Mouse (Mus musculus) hindbrain, embryonic 15.5 days (tissue): ENCODE results near the gene Fam110a. TPM values are rescaled to one million over a fixed set of nuclear protein-coding genes. Genes with fewer than 3 reads are reported as not detected.

Source experiments
- ATAC-seq: fragments of 200-750 bp; cut with Nextera tagmentation; 2 replicates; pipeline ENCODE4 v1.8.0; 2017; ENCODE audit warnings: low read depth, moderate number of reproducible peaks, moderate TSS enrichment; ENCODE audit not compliant: low FRiP score
- H3K27ac ChIP-seq: fragments of 300-500 bp; sonication (generic); replicated peaks from 2 replicates; pipeline ENCODE4 v1.5.1; 2015; ENCODE audit warnings: mild to moderate bottlenecking, inconsistent platforms
- H3K27me3 ChIP-seq: fragments of 300-500 bp; sonication (generic); 2 replicates; pipeline ENCODE4 v1.6.1; 2015; ENCODE audit warnings: control low read depth, inconsistent platforms
- H3K36me3 ChIP-seq: fragments of 300-500 bp; sonication (generic); 2 replicates; pipeline ENCODE4 v1.6.1; 2015; ENCODE audit warnings: control low read depth, inconsistent platforms
- H3K4me1 ChIP-seq: fragments of 300-500 bp; sonication (generic); replicated peaks from 2 replicates; pipeline ENCODE4 v1.6.1; 2015; ENCODE audit warnings: control low read depth, inconsistent platforms
- H3K4me2 ChIP-seq: fragments of 300-500 bp; sonication (generic); 2 replicates; pipeline ENCODE4 v1.6.1; 2015; ENCODE audit warnings: moderate library complexity, mild to moderate bottlenecking, inconsistent platforms
- H3K4me3 ChIP-seq: fragments of 300-500 bp; sonication (generic); 2 replicates; pipeline ENCODE4 v1.5.1; 2015; ENCODE audit warnings: mild to moderate bottlenecking, inconsistent platforms
- H3K9ac ChIP-seq: fragments of 300-500 bp; sonication (generic); 2 replicates; pipeline ENCODE4 v1.6.1; 2015; ENCODE audit warnings: inconsistent platforms
- H3K9me3 ChIP-seq: fragments of 300-500 bp; sonication (generic); 2 replicates; pipeline ENCODE4 v1.6.1; 2016; ENCODE audit warnings: control low read depth, inconsistent platforms
- WGBS: fragments of 180-500 bp; shearing (Covaris S2); methylation state at CpG from one replicate; pipeline ENCODE4 v1.1.7; 2015; 5-methylcytosine and 5-hydroxymethylcytosine counted together
- polyA plus RNA-seq: library from polyadenylated mRNA; unstranded; fragments of >200 nt; fragmentation: Nextera tagmentation; extraction: Ambion mirVana; gene quantifications from 2 replicates; pipeline ENCODE4 v1.2.1, GENCODE M21; 2015

Fam110a gene
- polyA plus RNA-seq, result 48.3 and 54.6 TPM in 2 replicates

GRCm38 (mm10) chr2:151979470-151980354 lies at the start of gene Fam110a:
Fam110a (minus strand) TSS chr2:151980219.
- H3K27ac ChIP-seq, result peak within 1 kb of the TSS; percentile 69
- peak within 1 kb of the TSS; percentile 84 for H3K4me2 ChIP-seq
- H3K4me3 ChIP-seq, result peak within 1 kb of the TSS; percentile 54
- no peaks in the 10 kb centered on the region for H3K27me3 ChIP-seq
- 0% methylated on average over 46 of the region's 46 CpGs for WGBS
- H3K4me1 ChIP-seq, result peaks cover 29% of the 10 kb centered on the region
- H3K9ac ChIP-seq, result peak within 1 kb of the TSS; percentile 52
- H3K9me3 ChIP-seq, result no peaks in the 10 kb centered on the region
- peak; percentile 92 for ATAC-seq
- H3K36me3 ChIP-seq, result no peaks in the 10 kb centered on the region

DNA sequence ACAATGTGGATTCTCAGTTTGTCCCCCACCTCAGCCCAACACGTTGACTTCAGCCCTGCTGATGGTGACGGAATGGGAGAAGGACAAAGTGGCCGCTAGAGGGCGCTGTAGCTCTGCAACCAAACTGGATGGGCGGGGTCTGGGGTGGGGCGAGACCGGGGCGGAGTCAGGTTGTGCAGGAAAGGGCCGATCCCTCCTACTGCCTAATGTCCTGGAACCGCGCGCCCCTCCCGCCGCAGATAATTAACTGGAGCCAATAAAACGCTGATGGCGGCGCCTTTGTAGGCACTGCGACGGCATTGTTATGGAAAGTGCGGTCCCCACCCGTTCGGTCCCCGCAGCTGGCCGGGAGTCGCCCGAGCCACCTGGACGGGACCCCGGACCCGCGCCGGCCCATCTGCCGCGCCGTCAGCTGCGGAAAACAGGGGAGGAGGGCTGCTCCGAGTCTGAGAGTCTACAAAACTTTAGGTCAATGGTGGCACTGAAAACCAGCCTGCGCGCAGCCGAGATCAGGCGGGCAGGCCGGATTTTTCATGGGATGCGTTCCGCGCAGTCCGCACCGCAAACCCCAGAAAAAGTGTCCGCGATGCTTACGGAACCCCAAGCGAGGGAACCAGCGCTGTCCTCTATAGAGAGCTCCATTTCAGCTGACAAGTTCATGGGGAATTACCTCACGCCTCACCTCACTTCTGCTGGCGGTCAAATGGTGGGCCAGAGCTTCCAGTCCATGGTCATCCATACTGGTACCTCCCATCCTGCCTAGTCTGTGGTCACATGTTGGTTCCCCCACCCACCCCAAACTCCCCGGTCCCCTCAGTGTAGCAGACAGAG lies 49.4 kb upstream of the Fam110a start:
- Histone ChIP-seq H3K27me3 (no peaks in the 10 kb centered on the region), H3K4me3 (peak overlapping the region; percentile 62), H3K9me3 (no peaks in the 10 kb centered on the region), H3K4me2 (peak overlapping the region; percentile 91), H3K9ac (peak overlapping the region; percentile 60), H3K36me3 (no peaks in the 10 kb centered on the region), H3K4me1 (peaks cover 14% of the 10 kb centered on the region), H3K27ac (peak overlapping the region; percentile 68)
- WGBS, result under 1% methylated on average over 54 of the region's 54 CpGs
- peak; percentile 92 for ATAC-seq

GRCm38 (mm10) chr2:152024883-152025422 lies 44.9 kb upstream of the Fam110a start:
- H3K36me3 ChIP-seq, result no peaks in the 10 kb centered on the region
- peak overlapping the region; percentile 14; the same call in 1 of the 2 replicates for H3K4me2 ChIP-seq
- 30% methylated on average over 11 of the region's 11 CpGs for WGBS
- no peak overlapping the region for H3K9ac ChIP-seq
- no peaks in the 10 kb centered on the region for H3K9me3 ChIP-seq
- peaks cover 13% of the 10 kb centered on the region for H3K4me1 ChIP-seq
- no peak overlapping the region for H3K4me3 ChIP-seq
- no peak for ATAC-seq
- H3K27me3 ChIP-seq, result no peaks in the 10 kb centered on the region
- H3K27ac ChIP-seq, result no peak overlapping the region

DNA sequence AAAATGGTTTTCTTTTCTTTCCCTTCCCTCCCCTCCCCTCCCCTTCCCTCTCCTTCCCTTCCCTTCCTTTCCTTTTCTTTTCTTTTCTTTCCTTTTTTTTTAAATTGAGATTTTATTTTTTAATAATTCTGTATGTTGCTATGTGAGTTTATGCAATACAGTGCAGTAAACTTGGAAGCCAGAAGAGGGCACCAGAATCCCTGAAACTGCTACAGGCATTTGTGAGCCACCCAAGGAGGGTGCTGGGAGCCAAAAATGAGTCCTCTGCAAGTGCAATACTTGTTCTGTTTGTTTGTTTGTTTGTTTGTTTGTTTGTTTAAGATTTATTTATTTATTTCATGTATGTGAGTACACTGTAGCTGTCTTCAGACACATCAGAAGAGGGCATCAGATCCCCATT lies 42.0 kb upstream of the Fam110a start:
- no peak overlapping the region for H3K4me2 ChIP-seq
- H3K4me1 ChIP-seq, result peaks cover 6% of the 10 kb centered on the region
- no peaks in the 10 kb centered on the region for H3K36me3 ChIP-seq
- no peak overlapping the region for H3K4me3 ChIP-seq
- no peak overlapping the region for H3K9ac ChIP-seq
- H3K27me3 ChIP-seq, result no peaks in the 10 kb centered on the region
- no peaks in the 10 kb centered on the region for H3K9me3 ChIP-seq
- H3K27ac ChIP-seq, result no peak overlapping the region
- ATAC-seq, result no peak

DNA sequence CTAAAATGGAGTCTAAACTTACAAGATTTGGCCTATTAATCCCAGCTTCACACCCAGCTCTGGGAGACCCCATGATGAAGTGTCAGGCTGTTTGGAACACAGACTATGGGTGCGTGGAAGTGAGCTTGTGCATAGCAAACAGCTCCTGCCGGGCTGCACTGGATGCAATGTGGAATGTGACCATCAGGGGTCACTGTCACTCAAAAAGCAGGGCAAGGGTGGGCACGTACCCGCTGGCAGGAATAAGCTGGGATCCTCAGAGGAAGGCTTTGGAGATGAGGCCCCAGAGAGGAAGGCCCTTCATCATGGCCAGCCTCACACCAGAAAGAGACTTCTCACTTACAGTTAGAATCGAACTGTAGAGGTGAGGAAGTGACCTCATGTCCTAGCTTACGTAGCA lies 40.2 kb upstream of the Fam110a start:
- Histone ChIP-seq H3K27me3 (no peaks in the 10 kb centered on the region), H3K9me3 (no peaks in the 10 kb centered on the region), H3K4me1 (peaks cover 8% of the 10 kb centered on the region), H3K36me3 (no peaks in the 10 kb centered on the region), H3K27ac (no peak overlapping the region), H3K4me2 (no peak overlapping the region), H3K4me3 (no peak overlapping the region), H3K9ac (no peak overlapping the region)
- peak; percentile 49 for ATAC-seq
- whole genome bisulfite sequencing, result 20% methylated on average over 6 of the region's 6 CpGs

DNA sequence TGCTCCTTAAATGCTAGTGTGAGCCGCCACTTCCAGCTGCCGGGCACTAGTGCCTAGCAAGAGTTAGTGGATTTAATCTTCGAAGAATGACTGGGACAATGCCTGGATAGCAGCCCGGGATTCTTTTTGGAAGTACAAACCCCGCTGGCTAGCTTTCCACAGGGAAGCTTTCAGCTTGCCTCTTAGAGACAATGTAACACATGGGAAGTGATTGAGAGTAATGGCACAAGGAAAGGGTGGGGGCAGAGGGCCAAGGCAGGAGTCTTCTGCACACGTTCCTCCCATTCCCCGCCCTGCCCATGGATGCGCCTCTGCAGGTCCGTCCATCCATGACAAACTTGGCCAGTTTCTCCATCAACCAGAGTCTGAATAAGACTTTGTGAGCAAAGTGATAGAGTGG lies 36.6 kb upstream of the Fam110a start:
- Histone ChIP-seq H3K27ac (no peak overlapping the region), H3K9ac (no peak overlapping the region), H3K9me3 (no peaks in the 10 kb centered on the region), H3K36me3 (no peaks in the 10 kb centered on the region), H3K4me2 (no peak overlapping the region), H3K4me3 (no peak overlapping the region), H3K4me1 (0 out of 2 replicates have a peak, but pooled peaks cover 3% of the 10 kb centered on the region), H3K27me3 (no peaks in the 10 kb centered on the region)
- 46% methylated on average over 9 of the region's 9 CpGs for WGBS
- ATAC-seq, result no peak

DNA sequence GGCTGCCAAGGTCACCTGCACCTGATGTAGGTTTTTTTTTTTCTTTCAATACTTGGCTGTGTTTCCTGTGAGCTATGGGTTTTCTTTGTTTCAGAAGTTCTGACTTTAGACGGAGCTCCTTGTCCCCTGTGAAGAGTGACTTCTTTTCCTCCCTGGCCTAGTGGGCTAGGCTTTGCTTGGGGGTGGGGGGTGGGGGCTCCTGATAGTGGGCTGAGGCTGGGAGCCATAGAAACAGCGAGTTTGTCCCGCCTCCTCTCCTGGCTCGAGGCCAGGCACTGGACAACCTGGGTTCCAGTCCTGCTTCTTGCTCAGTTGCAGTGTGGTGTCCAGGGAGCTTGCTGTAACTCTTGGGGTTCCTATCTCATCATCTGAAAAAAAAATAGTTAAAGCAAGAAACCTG lies 36.0 kb upstream of the Fam110a start:
- no peaks in the 10 kb centered on the region for H3K9me3 ChIP-seq
- H3K27me3 ChIP-seq, result no peaks in the 10 kb centered on the region
- H3K4me1 ChIP-seq, result 0 out of 2 replicates have a peak, but pooled peaks cover 3% of the 10 kb centered on the region
- H3K4me3 ChIP-seq, result no peak overlapping the region
- H3K36me3 ChIP-seq, result no peaks in the 10 kb centered on the region
- no peak overlapping the region for H3K27ac ChIP-seq
- no peak for ATAC-seq
- WGBS, result 26% methylated on average over 4 of the region's 4 CpGs
- H3K4me2 ChIP-seq, result no peak overlapping the region
- no peak overlapping the region for H3K9ac ChIP-seq

GRCm38 (mm10) chr2:152012701-152013100 lies 32.7 kb upstream of the Fam110a start:
- no peaks in the 10 kb centered on the region for H3K36me3 ChIP-seq
- WGBS, result 78% methylated on average over 2 of the region's 2 CpGs

DNA sequence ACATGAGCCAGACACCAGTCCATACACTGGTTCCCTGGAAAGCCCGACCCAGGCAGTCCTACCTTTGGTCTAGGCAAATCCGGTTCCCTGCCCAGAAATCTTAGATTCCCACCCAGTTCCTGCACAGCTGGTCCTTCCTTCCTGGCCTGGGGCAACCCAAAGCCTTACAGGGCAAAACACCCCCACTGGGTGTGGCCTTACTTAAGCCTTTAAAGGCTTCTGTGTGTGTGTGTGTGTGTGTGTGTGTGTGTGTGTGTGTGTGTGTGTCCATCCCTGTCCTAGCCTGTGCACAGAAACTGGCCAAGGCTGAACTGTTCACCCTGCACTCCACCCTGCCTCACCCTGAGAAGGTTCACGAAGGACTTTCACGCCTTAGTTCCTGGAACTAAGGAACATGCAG lies 32.2 kb upstream of the Fam110a start:
- 81% methylated on average over 4 of the region's 4 CpGs for WGBS
- peak; percentile 33; the same call in 1 of the 2 replicates for ATAC-seq

More at GRCm38 (mm10) chr2:152012701-152013100, 32.7 kb upstream of the Fam110a start:
- H3K4me3 ChIP-seq, result no peak overlapping the region
- H3K27ac ChIP-seq, result no peak overlapping the region
- H3K9ac ChIP-seq, result no peak overlapping the region
- ATAC-seq, result no peak
- H3K27me3 ChIP-seq, result no peaks in the 10 kb centered on the region
- no peak overlapping the region for H3K4me2 ChIP-seq
- 0 out of 2 replicates have a peak, but pooled peaks cover 3% of the 10 kb centered on the region for H3K4me1 ChIP-seq
- no peaks in the 10 kb centered on the region for H3K9me3 ChIP-seq

GRCm38 (mm10) chr2:152011724-152012123 lies 31.7 kb upstream of the Fam110a start:
- Histone ChIP-seq H3K27ac (0 out of 2 replicates have a peak overlapping the region, but pooled peaks have one; percentile 30), H3K9ac (no peak overlapping the region), H3K4me3 (no peak overlapping the region), H3K4me1 (0 out of 2 replicates have a peak, but pooled peaks cover 3% of the 10 kb centered on the region), H3K4me2 (no peak overlapping the region), H3K27me3 (no peaks in the 10 kb centered on the region), H3K36me3 (no peaks in the 10 kb centered on the region), H3K9me3 (no peaks in the 10 kb centered on the region)
- peak; percentile 39; the same call in 1 of the 2 replicates for ATAC-seq
- WGBS, result 37% methylated on average over 2 of the region's 2 CpGs

More for the DNA sequence above, 32.2 kb upstream of the Fam110a start:
- H3K4me1 ChIP-seq, result 0 out of 2 replicates have a peak, but pooled peaks cover 3% of the 10 kb centered on the region
- H3K9ac ChIP-seq, result no peak overlapping the region
- no peaks in the 10 kb centered on the region for H3K36me3 ChIP-seq
- H3K27ac ChIP-seq, result 0 out of 2 replicates have a peak overlapping the region, but pooled peaks have one; percentile 30
- H3K27me3 ChIP-seq, result no peaks in the 10 kb centered on the region
- H3K4me2 ChIP-seq, result no peak overlapping the region
- no peak overlapping the region for H3K4me3 ChIP-seq
- H3K9me3 ChIP-seq, result no peaks in the 10 kb centered on the region

- H3K27me3 ChIP-seq, result no peaks in the 10 kb centered on the region
- 88% methylated on average over 7 of the region's 7 CpGs for WGBS
- no peak overlapping the region for H3K27ac ChIP-seq
- no peaks in the 10 kb centered on the region for H3K4me1 ChIP-seq
- H3K9me3 ChIP-seq, result no peaks in the 10 kb centered on the region
- H3K36me3 ChIP-seq, result no peaks in the 10 kb centered on the region
- H3K9ac ChIP-seq, result no peak overlapping the region
- no peak overlapping the region for H3K4me3 ChIP-seq
- ATAC-seq, result no peak
- H3K4me2 ChIP-seq, result no peak overlapping the region
These were observed 30.6 kb upstream of the Fam110a start for GRCm38 (mm10) chr2:152010661-152011060.
